ENCODE assay signal across 17 mouse cellular contexts in the genomic region with DNA sequence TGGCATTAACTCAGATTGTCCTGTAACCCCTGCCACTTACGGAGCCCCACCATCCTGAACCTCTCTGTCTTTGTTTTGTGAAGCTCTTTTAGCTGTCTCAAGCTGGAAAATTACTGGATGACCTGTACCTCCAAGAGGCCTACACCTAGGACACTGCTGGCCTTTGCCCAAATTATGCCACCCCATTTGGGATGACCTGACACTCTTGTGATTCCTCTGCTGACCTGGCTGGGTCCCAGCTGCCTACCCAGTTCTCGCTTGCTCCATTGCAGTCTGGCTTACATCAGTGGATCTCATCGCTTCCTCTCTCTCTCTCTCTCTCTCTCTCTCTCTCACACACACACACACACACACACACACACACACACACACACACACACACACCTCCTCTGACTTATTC.
"Had no signal": no experiment of that assay in that cellular context is flagged by ENCODE, and none has a peak within 500 bp of the region (broad histone marks: within the 10 kb centered on the region; RNA-seq: fewer than 3 reads in every experiment).

No protein-coding gene starts in this region.

- DNase-seq: kidney, postnatal 14 days; left cerebral cortex, postnatal 4 days; lung, embryonic 14.5 days; lung, postnatal 10 days; lung, postnatal 4 days; retina, postnatal 1 day; right cerebral cortex, postnatal 4 days; spleen, adult 18-20 months; thymus, adult 18-20 months; thymus, postnatal 25 days had no signal

- H3K4me3 ChIP-seq: kidney, embryonic 15.5 days; limb, embryonic 13.5 days; liver, embryonic 15.5 days; midbrain, embryonic 12.5 days; neural tube, embryonic 13.5 days had no signal

- H3K27me3 ChIP-seq: kidney, embryonic 15.5 days; limb, embryonic 13.5 days; liver, embryonic 15.5 days; midbrain, embryonic 12.5 days; neural tube, embryonic 13.5 days had no signal

- ATAC-seq: midbrain, embryonic 16.5 days had no signal

- H3K4me1 ChIP-seq: liver, embryonic 15.5 days had no signal

- H3K9ac ChIP-seq: kidney, embryonic 15.5 days; limb, embryonic 13.5 days; liver, embryonic 15.5 days; lung, embryonic 14.5 days; midbrain, embryonic 12.5 days; neural tube, embryonic 13.5 days had no signal

- H3K9me3 ChIP-seq: kidney, embryonic 15.5 days; limb, embryonic 13.5 days; liver, embryonic 15.5 days; midbrain, embryonic 12.5 days; neural tube, embryonic 13.5 days had no signal

- H3K4me2 ChIP-seq: kidney, embryonic 15.5 days; limb, embryonic 13.5 days; liver, embryonic 11.5 days; liver, embryonic 15.5 days; lung, embryonic 14.5 days; midbrain, embryonic 12.5 days; neural tube, embryonic 13.5 days had no signal

- H3K27ac ChIP-seq: kidney, embryonic 15.5 days; limb, embryonic 13.5 days; liver, embryonic 15.5 days; midbrain, embryonic 12.5 days; neural tube, embryonic 13.5 days had no signal

- H3K36me3 ChIP-seq: kidney, embryonic 15.5 days; limb, embryonic 13.5 days; liver, embryonic 15.5 days; midbrain, embryonic 12.5 days; neural tube, embryonic 13.5 days had no signal
